Mouse (Mus musculus) CH12.LX (cell line): ENCODE results near the gene Lrrn4cl. TPM values are rescaled to one million over a fixed set of nuclear protein-coding genes. Genes with fewer than 3 reads are reported as not detected.

Experiments
- DNase-seq: peaks from one replicate; pipeline ENCODE4 v3.0.0-alpha.2; 2013; ENCODE audit errors: extremely low read depth
- H3K27ac ChIP-seq: 2 replicates; pipeline ENCODE4 v1.5.1; 2012; ENCODE audit warnings: low read depth, mild to moderate bottlenecking, control low read depth, moderate library complexity; ENCODE audit not compliant: insufficient read depth
- H3K27me3 ChIP-seq: replicated peaks from 2 replicates; pipeline ENCODE3; 2012; ENCODE audit warnings: inconsistent platforms
- H3K36me3 ChIP-seq, 2 experiments: replicated peaks in 1 of 2; 2 replicates each; pipeline versions ENCODE3 to v1.6.1; 2012; ENCODE audit warnings: inconsistent platforms in 1 of 2, low read length in 1 of 2, mild to moderate bottlenecking in 1 of 2, mixed read lengths in 1 of 2, moderate library complexity in 1 of 2; ENCODE audit not compliant: control insufficient read depth in 1 of 2, insufficient read depth in 1 of 2
- H3K4me1 ChIP-seq, 2 experiments: 2 replicates each; pipeline ENCODE4 v1.6.1; 2012; ENCODE audit warnings: inconsistent platforms in 1 of 2, moderate library complexity in 1 of 2; ENCODE audit not compliant: insufficient read depth in 2 of 2, control insufficient read depth in 1 of 2
- H3K4me2 ChIP-seq: 2 replicates; pipeline ENCODE4 v1.6.1; 2012; ENCODE audit warnings: low read depth, mild to moderate bottlenecking, control low read depth; ENCODE audit not compliant: poor library complexity, insufficient read depth, severe bottlenecking
- H3K4me3 ChIP-seq, 3 experiments: fragments of 150-350 bp in 1 of 3; sonication (generic) in 1 of 3; replicated peaks in 1 of 3; 2 replicates each; pipeline versions ENCODE3 to v1.5.1; 2011 to 2012; ENCODE audit warnings: low read depth in 2 of 3, low read length in 2 of 3, mild to moderate bottlenecking in 2 of 3, moderate library complexity in 2 of 3, control low read depth in 1 of 3, improper control_type of control experiment in 1 of 3, inconsistent platforms in 1 of 3, mixed read lengths in 1 of 3; ENCODE audit not compliant: poor library complexity in 1 of 3
- H3K79me2 ChIP-seq: replicated peaks from 2 replicates; pipeline ENCODE4 v1.6.1; 2012; ENCODE audit warnings: mild to moderate bottlenecking, moderate library complexity; ENCODE audit not compliant: control insufficient read depth, poor library complexity, insufficient read depth, severe bottlenecking; ENCODE audit errors: extremely low read depth
- H3K9ac ChIP-seq: 2 replicates; pipeline ENCODE4 v1.6.1; 2012; ENCODE audit warnings: low read depth, mild to moderate bottlenecking, control low read depth, moderate library complexity; ENCODE audit not compliant: insufficient read depth
- H3K9me3 ChIP-seq: replicated peaks from 2 replicates; pipeline ENCODE3; 2012; ENCODE audit warnings: low read length, inconsistent platforms, mixed read lengths
- CHD1 ChIP-seq: IDR thresholded peaks from 2 replicates; pipeline ENCODE4 v1.6.1; 2012; ENCODE audit warnings: low read depth, low read length, improper control_type of control experiment, inconsistent platforms
- CHD2 ChIP-seq: IDR thresholded peaks from 2 replicates; pipeline ENCODE4 v1.6.1; 2011; ENCODE audit warnings: low read length, improper control_type of control experiment
- CTCF ChIP-seq, 2 experiments: IDR thresholded peaks in 1 of 2; conservative IDR thresholded peaks in 1 of 2; 2 replicates each; pipeline ENCODE4 v1.5.1; 2011 to 2012; ENCODE audit warnings: low read depth in 2 of 2, low read length in 2 of 2, improper control_type of control experiment in 1 of 2, inconsistent platforms in 1 of 2, mild to moderate bottlenecking in 1 of 2, moderate library complexity in 1 of 2
- E2F4 ChIP-seq: IDR thresholded peaks from 2 replicates; pipeline ENCODE4 v1.6.1; 2011; ENCODE audit warnings: low read depth, low read length, improper control_type of control experiment; ENCODE audit not compliant: insufficient replicate concordance
- EP300 ChIP-seq: IDR thresholded peaks from 2 replicates; pipeline ENCODE4 v1.6.1; 2011; ENCODE audit warnings: low read length, improper control_type of control experiment
- ETS1 ChIP-seq: conservative IDR thresholded peaks from 2 replicates; pipeline ENCODE4 v1.6.1; 2012; ENCODE audit warnings: low read depth, mild to moderate bottlenecking, inconsistent platforms, low read length, improper control_type of control experiment, moderate library complexity
- GABPA ChIP-seq: IDR thresholded peaks from 2 replicates; pipeline ENCODE4 v1.6.1; 2012; ENCODE audit warnings: low read depth, low read length, improper control_type of control experiment, inconsistent platforms; ENCODE audit not compliant: insufficient replicate concordance
- JUN ChIP-seq: IDR thresholded peaks from 2 replicates; pipeline ENCODE4 v1.6.1; 2011; ENCODE audit warnings: low read depth, mild to moderate bottlenecking, low read length, improper control_type of control experiment, moderate library complexity; ENCODE audit not compliant: insufficient read depth
- JUND ChIP-seq: conservative IDR thresholded peaks from 2 replicates; pipeline ENCODE4 v1.6.1; 2011; ENCODE audit warnings: low read depth, low read length, improper control_type of control experiment
- KAT2A ChIP-seq: IDR thresholded peaks from 2 replicates; pipeline ENCODE4 v1.6.1; 2012; ENCODE audit warnings: low read length, improper control_type of control experiment, inconsistent platforms; ENCODE audit not compliant: insufficient replicate concordance
- MAFK ChIP-seq: IDR thresholded peaks from 2 replicates; pipeline ENCODE4 v1.6.1; 2011; ENCODE audit warnings: low read length, improper control_type of control experiment; ENCODE audit not compliant: insufficient replicate concordance
- MAX ChIP-seq: IDR thresholded peaks from 2 replicates; pipeline ENCODE4 v1.6.1; 2011; ENCODE audit warnings: low read length, improper control_type of control experiment
- MAZ ChIP-seq: IDR thresholded peaks from 2 replicates; pipeline ENCODE4 v1.6.1; 2012; ENCODE audit warnings: low read depth, mild to moderate bottlenecking, inconsistent platforms, low read length, improper control_type of control experiment, moderate library complexity
- MXI1 ChIP-seq: IDR thresholded peaks from 2 replicates; pipeline ENCODE4 v1.6.1; 2011; ENCODE audit warnings: mild to moderate bottlenecking, low read depth, low read length, improper control_type of control experiment
- MYC ChIP-seq: IDR thresholded peaks from 2 replicates; pipeline ENCODE4 v1.6.1; 2011; ENCODE audit warnings: low read depth, mild to moderate bottlenecking, improper control_type of control experiment, low read length
- NELFE ChIP-seq: IDR thresholded peaks from 2 replicates; pipeline ENCODE4 v1.6.1; 2011; ENCODE audit warnings: low read depth, low read length, improper control_type of control experiment
- NRF1 ChIP-seq: IDR thresholded peaks from 2 replicates; pipeline ENCODE4 v1.6.1; 2014; ENCODE audit warnings: low read depth, mild to moderate bottlenecking, inconsistent platforms, low read length, improper control_type of control experiment, moderate library complexity
- PAX5 ChIP-seq: IDR thresholded peaks from 2 replicates; pipeline ENCODE4 v1.6.1; 2012; ENCODE audit warnings: low read length, inconsistent platforms, mixed read lengths
- POLR2A ChIP-seq: IDR thresholded peaks from 2 replicates; pipeline ENCODE4 v1.6.1; 2011; ENCODE audit warnings: low read depth, mild to moderate bottlenecking, improper control_type of control experiment, low read length
- POLR2AphosphoS2 ChIP-seq: IDR thresholded peaks from 2 replicates; pipeline ENCODE4 v1.6.1; 2011; ENCODE audit warnings: low read depth, low read length, improper control_type of control experiment
- RAD21 ChIP-seq: IDR thresholded peaks from 2 replicates; pipeline ENCODE4 v1.6.1; 2011; ENCODE audit warnings: low read depth, mild to moderate bottlenecking, low read length, improper control_type of control experiment, moderate library complexity
- RCOR1 ChIP-seq: conservative IDR thresholded peaks from 2 replicates; pipeline ENCODE4 v1.6.1; 2012; ENCODE audit warnings: low read depth, mild to moderate bottlenecking, inconsistent platforms, low read length, improper control_type of control experiment
- SIN3A ChIP-seq: IDR thresholded peaks from 2 replicates; pipeline ENCODE4 v1.6.1; 2012; ENCODE audit warnings: low read length, improper control_type of control experiment, inconsistent platforms
- SMC3 ChIP-seq: IDR thresholded peaks from 2 replicates; pipeline ENCODE4 v1.6.1; 2011; ENCODE audit warnings: low read depth, low read length, improper control_type of control experiment
- TBP ChIP-seq: conservative IDR thresholded peaks from 2 replicates; pipeline ENCODE4 v1.6.1; 2011; ENCODE audit warnings: low read depth, low read length, improper control_type of control experiment
- UBTF ChIP-seq: IDR thresholded peaks from 2 replicates; pipeline ENCODE4 v1.6.1; 2012; ENCODE audit warnings: low read depth, mild to moderate bottlenecking, inconsistent platforms, low read length, improper control_type of control experiment, moderate library complexity
- USF2 ChIP-seq: conservative IDR thresholded peaks from 2 replicates; pipeline ENCODE4 v1.6.1; 2011; ENCODE audit warnings: low read depth, low read length, improper control_type of control experiment
- ZC3H11A ChIP-seq: IDR thresholded peaks from 2 replicates; pipeline ENCODE4 v1.6.1; 2012; ENCODE audit warnings: low read depth, mild to moderate bottlenecking, inconsistent platforms, low read length, improper control_type of control experiment
- ZKSCAN1 ChIP-seq: IDR thresholded peaks from 2 replicates; pipeline ENCODE4 v1.6.1; 2012; ENCODE audit warnings: low read depth, inconsistent platforms, low read length, improper control_type of control experiment, borderline replicate concordance
- ZMIZ1 ChIP-seq: IDR thresholded peaks from 2 replicates; pipeline ENCODE4 v1.6.1; 2012; ENCODE audit warnings: low read depth, mild to moderate bottlenecking, inconsistent platforms, low read length, improper control_type of control experiment
- ZNF384 ChIP-seq: IDR thresholded peaks from 2 replicates; pipeline ENCODE4 v1.6.1; 2012; ENCODE audit warnings: low read depth, low read length, improper control_type of control experiment, inconsistent platforms
- dilution Hi-C: fragments of 300-500 bp; cut with MboI; formaldehyde crosslinking; loops from 2 replicates; pipeline ENCODE4 v1.14.3; 2020; ENCODE audit warnings: low sequenced_read_pairs; ENCODE audit not compliant: extremely low pct_unique_long_range_greater_than_20kb, extremely low pct_ligation_motif_present
- in situ Hi-C: fragments of 300-500 bp; cut with MboI; formaldehyde crosslinking; loops from 3 replicates; pipeline ENCODE4 v1.14.3; 2019; ENCODE audit warnings: low sequenced_read_pairs, low pct_ligation_motif_present, low pct_unique_long_range_greater_than_20kb, mixed read lengths
- polyA plus RNA-seq: library from polyadenylated mRNA; unstranded; fragments of >175 nt; gene quantifications from 2 replicates; pipeline ENCODE4 v1.2.1, GENCODE M21; 2012; ENCODE audit warnings: low read depth; ENCODE audit not compliant: insufficient read length
- total RNA-seq, 2 experiments: library from RNA; depleted of rRNA; stranded (reverse); fragments of 300-350 nt in 1 of 2; fragments of >200 nt in 1 of 2; gene quantifications; 2 replicates each; pipeline ENCODE4 v1.2.3; 2012 to 2014

Gene Lrrn4cl
- total and polyA plus RNA-seq, 3 experiments = 0.17 to 0.41 (median 0.31) TPM

- no peak for TF ChIP-seq SMC3
- 0 out of 2 replicates have a peak, but pooled peaks have one; percentile 15 for TF ChIP-seq NRF1
- no peak for TF ChIP-seq UBTF
- 0 out of 2 replicates have a peak, but pooled peaks have one; percentile 56 for TF ChIP-seq TBP
- TF ChIP-seq ZC3H11A = no peak
- TF ChIP-seq ZMIZ1 = no peak
- TF ChIP-seq EP300 = no peak
- TF ChIP-seq CTCF (conservative IDR thresholded peaks at IDR 0.05 in 1 of 2, IDR thresholded peaks at IDR 0.05 in 1 of 2; ENCODE audit: low read depth in 2 of 2, low read length in 2 of 2) = no peak
- TF ChIP-seq GABPA = no peak
- TF ChIP-seq KAT2A = no peak
- TF ChIP-seq ETS1 = 0 out of 2 replicates have a peak, but pooled peaks have one; percentile 32
Measured at GRCm38 (mm10) chr19:8839103-8839907, 11.3 kb upstream of the Lrrn4cl start, which contains the start of gene Gng3 (continued).

DNA sequence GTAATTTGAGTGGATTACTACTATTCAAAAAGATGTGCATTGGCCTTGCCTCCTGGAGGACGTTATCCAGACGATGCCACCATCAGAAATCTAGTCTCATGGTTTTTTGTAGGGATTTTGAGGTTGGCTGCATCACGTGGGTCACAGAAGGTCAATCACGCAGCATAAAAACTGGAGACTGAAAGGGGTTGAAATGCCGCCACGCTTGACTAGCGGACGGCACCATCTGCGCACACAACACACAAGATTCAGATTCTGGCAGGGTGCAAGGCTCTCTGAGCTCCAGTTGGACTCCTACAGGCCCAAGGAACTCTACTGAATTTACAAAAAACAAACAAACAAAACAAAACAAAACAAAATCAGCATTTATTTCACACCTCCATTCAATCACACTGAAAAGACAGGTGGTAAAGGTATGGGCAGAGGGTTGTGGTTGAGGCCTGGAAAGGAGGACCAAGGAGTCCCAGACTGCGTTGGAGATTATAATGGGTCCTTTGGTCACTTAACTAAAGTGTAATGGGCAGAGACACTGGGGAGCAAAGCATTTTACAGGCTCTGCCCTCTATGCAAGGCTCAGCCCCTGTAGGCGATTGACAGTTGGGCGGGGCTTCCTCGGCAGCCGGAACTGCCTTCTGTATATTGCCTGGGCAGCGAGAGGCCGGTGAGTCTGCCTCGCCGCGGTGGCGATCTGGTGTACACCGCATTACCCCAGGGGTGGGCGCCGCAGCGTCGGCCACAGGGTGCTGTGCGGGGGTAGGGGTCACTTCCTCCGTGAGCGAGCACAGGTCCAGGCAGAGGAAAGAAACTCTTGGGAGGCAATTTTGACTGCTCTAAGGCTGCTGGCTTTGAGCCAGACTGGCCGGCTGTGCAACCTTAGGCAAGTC, 10.4 kb upstream of the Lrrn4cl start:
- no peaks in the 10 kb centered on the region for H3K9me3 ChIP-seq
- H3K36me3 ChIP-seq = peaks cover 15 to 51% of the 10 kb centered on the region in 2 experiments
- peaks cover 11 to 45% of the 10 kb centered on the region in 2 experiments for H3K4me1 ChIP-seq
- DNase-seq = peak; percentile 55
- H3K27me3 ChIP-seq = no peaks in the 10 kb centered on the region
- H3K27ac ChIP-seq = peak overlapping the region; percentile 62
- H3K9ac ChIP-seq = peak overlapping the region; percentile 75
- H3K79me2 ChIP-seq = peaks cover 20% of the 10 kb centered on the region
- in situ Hi-C loops = loop anchor here (25.0 kb wide), 1 partner anchor 1022 kb away; no protein-coding TSS in a partner anchor
- H3K4me3 ChIP-seq = peak overlapping the region; percentile 54 to 81 (median 65)
- H3K4me2 ChIP-seq = peak overlapping the region; percentile 96
- dilution Hi-C loops = no loop called here
- TF ChIP-seq EP300 (no peak), USF2 (peak; percentile 61), SMC3 (0 out of 2 replicates have a peak, but pooled peaks have one; percentile 2), CHD2 (no peak), ETS1 (no peak), NRF1 (no peak), POLR2A (peak; percentile 78), ZKSCAN1 (no peak), MXI1 (peak; percentile 53; the same call in 1 of the 2 replicates), RAD21 (no peak), POLR2AphosphoS2 (0 out of 2 replicates have a peak, but pooled peaks have one; percentile 75), MAX (no peak; the same call in 1 of the 2 replicates), ZNF384 (no peak), UBTF (no peak), PAX5 (no peak), KAT2A (0 out of 2 replicates have a peak, but pooled peaks have one; percentile 8), CHD1 (0 out of 2 replicates have a peak, but pooled peaks have one; percentile 61), MAFK (no peak), MYC (peak; percentile 45; the same call in 1 of the 2 replicates), GABPA (no peak), E2F4 (no peak), SIN3A (peak; percentile 94), RCOR1 (no peak), MAZ (no peak), NELFE (peak; percentile 59), ZC3H11A (no peak), ZMIZ1 (0 out of 2 replicates have a peak, but pooled peaks have one; percentile 49), TBP (peak; percentile 69), JUN (no peak), JUND (no peak)
